Mouse (Mus musculus) E14TG2a.4 (cell line): ENCODE results near the gene Scrg1.
"Not testable (repeated sequence)": the region's sequence is repeated elsewhere in the genome, so short reads cannot be mapped to it uniquely, and the experiment has no call there.

Source experiments
- CTCF ChIP-seq: conservative IDR thresholded peaks from 2 replicates; pipeline ENCODE4 v1.5.1; 2014; ENCODE audit warnings: low read length
- NANOG ChIP-seq: IDR thresholded peaks from 2 replicates; pipeline ENCODE4 v1.6.1; 2014; ENCODE audit warnings: borderline replicate concordance, low read length, mixed read lengths
- POU5F1 ChIP-seq: IDR thresholded peaks from 2 replicates; pipeline ENCODE4 v1.6.1; 2014; ENCODE audit warnings: low read length, borderline replicate concordance

DNA sequence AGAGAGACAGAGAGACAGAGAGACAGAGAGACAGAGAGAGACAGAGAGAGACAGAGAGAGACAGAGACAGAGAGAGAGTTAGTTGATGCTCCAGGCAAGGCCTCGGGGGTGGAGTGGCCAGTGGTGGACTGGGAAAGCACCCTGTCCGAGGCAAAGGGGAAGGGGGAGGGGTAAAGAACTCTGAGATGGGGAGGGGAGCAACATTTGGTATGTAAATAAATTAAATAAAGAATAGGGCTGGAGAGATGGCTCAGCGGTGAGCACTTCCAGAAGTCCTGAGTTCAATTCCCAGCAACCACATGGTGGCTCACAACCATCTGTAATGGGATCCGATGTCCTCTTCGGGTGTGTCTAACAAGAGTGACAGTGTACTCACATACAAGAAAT lies 25.8 kb upstream of the Scrg1 start:
- not testable (repeated sequence) for TF ChIP-seq CTCF, POU5F1, NANOG
